Mouse (Mus musculus) common myeloid progenitor, adult 5-6 weeks (primary cell): ENCODE measurements at regions not wholly inside any gene's neighbourhood (a gene's known extent, or its start where the extent isn't known, plus 50 kb on each side); places are given as distances from the start of the nearest gene placed in this dataset.

Source experiments
- ATAC-seq: replicated peaks from 2 replicates; pipeline ENCODE4 v1.8.0; 2016; ENCODE audit warnings: low read depth, mild to moderate bottlenecking, moderate TSS enrichment, inconsistent platforms; ENCODE audit not compliant: poor library complexity, severe bottlenecking

- ATAC-seq = no peak
Measured at GRCm38 (mm10) chr1:13846336-13846865, 2246.7 kb downstream of the 4930444P10Rik start.

GRCm38 (mm10) chr1:13840309-13840622, 2252.9 kb downstream of the 4930444P10Rik start:
- ATAC-seq = no peak

- peak; percentile 93 for ATAC-seq
Measured at GRCm38 (mm10) chr1:13839619-13840308, 2253.4 kb downstream of the 4930444P10Rik start.

- ATAC-seq = no peak
Measured at GRCm38 (mm10) chr1:13834860-13835840, 2258.0 kb downstream of the 4930444P10Rik start.

- ATAC-seq = no peak
Measured at GRCm38 (mm10) chr1:13807786-13808185, 2285.3 kb downstream of the 4930444P10Rik start.

DNA sequence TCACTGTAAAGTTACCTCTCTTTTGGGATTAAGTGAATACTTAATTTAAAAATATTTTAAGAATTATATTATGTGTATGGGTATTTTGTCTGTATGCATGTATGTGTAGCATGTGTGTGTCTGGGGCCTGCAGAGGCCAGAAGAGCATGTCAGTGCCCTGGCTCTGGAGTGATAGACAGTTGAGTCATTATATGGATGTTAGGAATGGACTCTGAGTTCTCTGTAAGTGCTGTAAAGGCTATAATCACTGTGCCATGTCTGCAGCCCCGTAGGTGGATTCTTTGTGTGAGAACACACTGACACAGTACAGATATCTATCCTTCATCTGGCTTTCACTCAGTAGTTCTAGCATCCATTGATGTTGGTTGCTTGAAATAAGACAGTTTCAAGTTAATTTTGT, 2292.7 kb downstream of the 4930444P10Rik start:
- no peak for ATAC-seq

GRCm38 (mm10) chr1:13798848-13799247, 2294.3 kb downstream of the 4930444P10Rik start:
- ATAC-seq = no peak

DNA sequence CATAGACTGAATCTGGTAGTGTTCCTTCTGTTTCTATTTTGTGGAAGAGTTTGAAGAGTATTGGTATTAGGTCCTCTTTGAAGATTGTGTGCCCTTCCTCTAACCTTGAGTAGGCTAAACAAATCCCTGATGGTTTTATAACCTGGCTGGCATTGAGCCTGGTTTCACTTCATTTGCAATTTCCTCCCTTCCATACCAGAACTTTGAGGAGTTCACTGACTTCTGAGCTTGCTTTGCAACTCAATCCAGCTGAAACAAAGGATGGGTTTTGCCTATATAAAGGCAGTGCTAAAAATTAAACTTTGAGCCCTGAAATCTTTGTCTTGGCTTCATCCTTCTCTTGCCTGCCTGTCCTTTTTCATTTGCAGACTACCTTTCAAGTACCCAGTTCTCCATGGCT, 2297.9 kb downstream of the 4930444P10Rik start:
- ATAC-seq = no peak

DNA sequence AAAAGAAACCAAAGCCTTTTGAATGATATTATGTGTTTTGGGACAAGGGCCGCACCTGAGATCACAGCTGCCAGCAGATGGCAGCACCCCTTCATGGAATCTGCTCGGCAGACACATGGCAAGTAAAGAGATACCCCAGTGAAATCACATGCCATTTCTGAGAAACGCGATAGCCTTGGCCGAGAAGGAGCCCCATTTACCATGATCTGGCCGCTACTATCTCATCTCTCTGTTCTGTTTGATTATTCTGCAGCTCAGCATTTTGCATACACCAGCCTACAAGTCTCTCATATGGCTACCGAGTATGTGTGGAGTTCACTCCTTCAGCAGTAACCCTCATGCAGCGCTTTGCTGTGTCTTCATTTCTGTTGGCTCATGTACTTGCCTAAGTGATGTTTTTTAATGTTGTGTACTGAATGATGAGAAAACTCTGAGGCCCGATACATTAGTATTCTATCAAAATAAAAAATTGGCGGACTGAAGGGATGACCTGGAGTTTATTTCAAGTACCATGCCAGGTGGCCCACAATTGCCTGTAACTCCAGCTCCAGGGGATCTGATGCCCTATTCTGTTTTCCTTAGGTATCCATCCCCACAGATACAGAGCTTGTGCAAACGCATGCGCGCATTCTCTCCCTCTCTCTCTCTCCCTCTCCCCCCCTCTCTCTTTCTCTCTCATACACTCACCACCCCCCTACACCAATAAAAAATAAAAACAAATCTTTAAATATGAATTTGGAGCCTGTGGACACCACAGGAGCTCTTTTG, 2303.6 kb downstream of the 4930444P10Rik start:
- ATAC-seq = peak; percentile 96

DNA sequence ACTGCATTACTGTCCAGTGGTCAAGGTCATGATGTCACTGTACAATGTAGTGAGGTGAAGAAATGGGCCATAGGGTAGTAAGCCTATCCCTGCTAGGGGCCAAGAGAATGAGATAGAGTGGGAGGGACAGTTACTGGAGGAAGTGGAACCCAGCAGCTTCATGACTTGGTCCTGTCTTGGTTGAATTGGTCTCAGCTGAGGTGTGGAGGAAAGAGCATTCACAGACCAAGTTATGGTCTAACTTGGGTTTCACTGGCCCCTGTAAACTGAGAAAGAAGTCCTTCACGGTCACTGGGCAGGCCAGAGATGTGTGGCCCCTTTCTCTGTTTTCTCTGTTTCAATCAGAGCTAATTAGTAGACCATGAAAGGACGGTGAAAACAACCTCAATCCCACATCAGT, 2306.1 kb downstream of the 4930444P10Rik start:
- no peak for ATAC-seq

GRCm38 (mm10) chr1:13784396-13784795, 2308.7 kb downstream of the 4930444P10Rik start:
- ATAC-seq = peak; percentile 74

DNA sequence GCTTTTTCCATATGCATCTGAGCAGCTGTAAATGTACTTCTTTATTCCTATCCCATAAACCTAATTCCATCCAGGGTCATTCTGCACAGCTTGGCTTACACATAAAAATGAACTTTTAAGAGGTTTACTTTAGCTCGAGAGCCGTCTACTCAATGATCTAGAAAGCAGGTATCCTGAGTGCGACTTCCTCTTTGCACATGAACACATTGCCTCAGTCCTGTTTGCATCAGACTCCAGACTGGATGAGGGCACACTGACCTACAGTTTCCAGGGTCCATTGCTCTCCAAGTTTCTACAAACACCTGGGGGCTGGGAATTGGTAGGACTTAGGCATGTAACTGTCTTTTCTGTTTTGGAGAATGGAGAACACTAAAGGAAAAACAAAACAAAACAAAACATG, 2310.5 kb downstream of the 4930444P10Rik start:
- no peak for ATAC-seq

DNA sequence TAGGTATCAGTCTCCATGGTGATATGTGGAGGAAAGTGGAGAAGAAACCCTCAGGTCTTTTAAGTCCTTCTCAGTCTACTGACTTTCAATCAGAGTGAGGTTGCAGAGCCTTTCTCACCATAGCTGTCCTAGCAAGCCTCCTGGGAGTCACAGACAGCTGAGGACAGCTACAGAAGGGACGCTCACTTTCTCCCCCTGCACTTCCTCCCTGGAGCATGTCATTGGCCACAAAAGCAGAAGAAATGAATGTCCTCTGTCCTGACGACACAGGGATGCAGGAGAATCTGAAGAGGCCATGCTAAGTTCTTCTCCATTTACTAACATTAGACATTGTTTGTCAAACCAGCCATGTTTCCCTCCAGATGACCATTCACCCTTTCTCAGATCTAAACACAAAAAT, 2321.0 kb downstream of the 4930444P10Rik start:
- peak; percentile 79 for ATAC-seq

DNA sequence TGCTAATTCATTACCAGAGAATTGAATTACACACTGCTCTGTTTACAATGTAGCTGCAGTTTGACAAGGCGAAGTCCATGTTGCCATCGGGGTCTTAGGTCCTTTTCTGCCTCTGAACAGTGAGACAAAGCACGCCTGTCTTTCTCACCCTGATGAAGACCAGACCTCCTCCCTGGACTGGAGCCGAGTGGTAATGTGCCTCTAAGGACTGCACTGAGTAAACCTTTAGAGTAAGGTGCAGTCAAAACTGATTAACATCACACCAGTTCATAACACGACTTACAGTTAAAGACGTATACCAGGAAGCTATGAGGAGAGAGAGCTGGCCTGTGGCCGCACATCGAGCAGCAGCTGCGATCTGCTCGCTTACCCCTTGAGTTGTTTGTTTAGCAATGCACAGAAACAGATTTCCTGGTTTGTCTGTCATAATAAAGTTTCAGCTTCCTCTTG, 2322.1 kb downstream of the 4930444P10Rik start:
- peak; percentile 71 for ATAC-seq

GRCm38 (mm10) chr1:13752479-13752878, 2338.6 kb downstream of the A830018L16Rik start:
- ATAC-seq = no peak

- ATAC-seq = no peak
Measured at GRCm38 (mm10) chr1:13751381-13751780, 2337.5 kb downstream of the A830018L16Rik start.
